Mouse (Mus musculus) heart, postnatal 0 days (tissue): ENCODE results near the gene Taar8c.
"Not testable (repeated sequence)": the region's sequence is repeated elsewhere in the genome, so short reads cannot be mapped to it uniquely, and the experiment has no call there.

Experiments used
- CTCF ChIP-seq: IDR thresholded peaks from 2 replicates; pipeline ENCODE4 v1.5.1; 2016; ENCODE audit warnings: antibody characterized with exemption, control low read depth, low read depth
- EP300 ChIP-seq: IDR thresholded peaks from 2 replicates; pipeline ENCODE4 v1.6.1; 2016; ENCODE audit warnings: antibody characterized with exemption, low read depth

GRCm38 (mm10) chr10:24076200-24076599 lies 25.5 kb downstream of the Taar8c start, which contains the start of gene Taar8a:
- TF ChIP-seq CTCF, EP300: not testable (repeated sequence)
